Mouse (Mus musculus) brain, embryonic 14.5 days (tissue): Measurements from ENCODE around the gene Gm21964. TPM values are rescaled to one million over a fixed set of nuclear protein-coding genes. Genes with fewer than 3 reads are reported as not detected.

Source experiments
- DNase-seq: peaks from one replicate; pipeline ENCODE4 v3.0.0-alpha.2; 2011; ENCODE audit warnings: low read depth
- CTCF ChIP-seq: fragments of 200-500 bp; IDR thresholded peaks from 2 replicates; pipeline ENCODE4 v1.5.1; 2012; ENCODE audit warnings: inconsistent platforms, mild to moderate bottlenecking, moderate library complexity, borderline replicate concordance; ENCODE audit not compliant: insufficient read depth, insufficient read length; ENCODE audit errors: extremely low read depth
- POLR2A ChIP-seq: fragments of 200-500 bp; IDR thresholded peaks from 2 replicates; pipeline ENCODE4 v1.6.1; 2012; ENCODE audit warnings: mild to moderate bottlenecking, inconsistent platforms, borderline replicate concordance; ENCODE audit not compliant: poor library complexity, insufficient read depth, insufficient read length, severe bottlenecking; ENCODE audit errors: extremely low read depth
- polyA plus RNA-seq: library from polyadenylated mRNA; depleted of rRNA; stranded (reverse); fragments of >200 nt; gene quantifications from 2 replicates; pipeline ENCODE4 v1.2.3, GENCODE M21; 2012; rRNA removed

Gene Gm21964
- polyA plus RNA-seq, result not detected in 2 replicates

DNA sequence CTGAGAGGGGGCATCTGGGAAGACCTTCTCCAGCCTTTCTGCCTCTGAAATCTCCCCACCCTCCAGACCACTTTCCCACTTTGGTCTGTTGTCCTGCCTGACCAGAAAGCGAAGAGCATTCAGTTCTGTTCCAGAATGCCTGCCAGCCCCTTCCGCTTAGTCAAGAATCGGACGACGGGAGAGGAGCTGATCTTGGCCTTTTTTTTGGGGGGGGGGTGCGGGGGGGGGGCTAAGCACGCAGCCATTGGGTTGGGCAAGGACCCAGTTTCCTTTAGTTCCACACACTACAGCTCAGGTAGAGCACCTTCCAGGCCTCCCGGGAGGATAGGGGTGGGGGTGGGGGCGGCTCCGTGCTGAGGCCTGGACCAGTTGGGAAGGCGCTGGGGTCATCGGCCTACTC lies at the start of gene Gm21964:
TSS of gene Gm21964 (plus strand) at position 301 of the 400 bp plus-strand sequence.
- no peak for TF ChIP-seq CTCF
- TF ChIP-seq POLR2A, result no peak
- no peak for DNase-seq

DNA sequence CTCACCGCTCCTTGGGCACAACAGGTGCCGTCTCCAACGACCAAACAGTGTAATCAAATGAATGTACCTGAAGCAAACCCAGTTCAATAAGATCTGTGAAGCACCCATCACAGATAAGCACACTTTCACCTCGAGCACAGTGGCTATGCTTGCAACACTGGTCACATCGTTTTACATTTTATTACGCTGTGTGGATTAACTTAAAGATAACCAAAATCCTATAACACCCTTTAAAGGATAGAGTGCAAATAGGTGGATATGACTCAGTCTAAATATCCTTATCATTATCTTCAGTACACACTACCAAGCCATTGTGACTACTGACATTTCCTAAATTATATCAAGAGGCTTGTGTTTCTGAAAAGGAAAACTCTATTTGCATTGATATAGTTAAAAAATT lies 49.8 kb upstream of the Gm21964 start:
- DNase-seq, result no peak
- TF ChIP-seq POLR2A (no peak), CTCF (no peak)

DNA sequence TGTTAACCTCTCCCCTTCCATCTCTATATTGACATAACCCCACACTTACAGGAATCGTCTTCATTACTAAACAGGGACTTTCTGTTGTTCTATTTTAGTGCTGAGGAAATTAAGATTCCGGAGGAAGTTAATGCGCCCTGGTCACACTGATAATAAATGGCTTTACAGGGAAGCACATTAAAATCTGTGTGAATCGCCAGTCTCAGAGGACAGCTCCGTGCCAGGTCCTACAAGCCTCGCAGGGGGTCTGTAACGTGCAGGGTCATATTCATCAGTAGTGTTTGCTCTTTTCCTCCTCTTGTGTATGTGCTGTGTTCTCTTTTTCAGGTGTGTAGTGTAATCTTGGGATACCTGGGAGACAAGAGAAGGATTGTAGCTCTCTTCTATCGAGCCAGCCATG lies 42.8 kb upstream of the Gm21964 start:
- TF ChIP-seq POLR2A, result no peak
- no peak for TF ChIP-seq CTCF
- DNase-seq, result no peak

DNA sequence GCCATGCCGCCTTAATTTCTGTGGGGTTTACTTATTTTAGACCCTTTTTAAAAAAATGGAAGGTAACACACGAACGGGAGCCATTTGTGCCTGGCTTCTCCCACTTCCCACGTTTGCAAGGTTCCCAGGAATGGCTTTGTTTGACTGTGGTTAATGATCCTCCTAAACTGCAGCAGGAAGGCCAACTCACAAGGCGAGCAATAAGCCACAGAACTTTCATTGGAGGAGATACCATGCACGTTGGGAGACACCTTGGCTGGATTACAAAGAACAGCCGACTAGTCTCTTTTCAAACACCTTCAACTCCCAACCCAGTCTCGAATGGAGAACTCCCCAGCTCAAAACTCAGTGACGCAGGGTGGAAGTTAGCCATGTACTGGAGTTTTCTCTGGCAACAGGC lies 36.8 kb upstream of the Gm21964 start:
- TF ChIP-seq CTCF, result no peak
- TF ChIP-seq POLR2A, result no peak
- no peak for DNase-seq

DNA sequence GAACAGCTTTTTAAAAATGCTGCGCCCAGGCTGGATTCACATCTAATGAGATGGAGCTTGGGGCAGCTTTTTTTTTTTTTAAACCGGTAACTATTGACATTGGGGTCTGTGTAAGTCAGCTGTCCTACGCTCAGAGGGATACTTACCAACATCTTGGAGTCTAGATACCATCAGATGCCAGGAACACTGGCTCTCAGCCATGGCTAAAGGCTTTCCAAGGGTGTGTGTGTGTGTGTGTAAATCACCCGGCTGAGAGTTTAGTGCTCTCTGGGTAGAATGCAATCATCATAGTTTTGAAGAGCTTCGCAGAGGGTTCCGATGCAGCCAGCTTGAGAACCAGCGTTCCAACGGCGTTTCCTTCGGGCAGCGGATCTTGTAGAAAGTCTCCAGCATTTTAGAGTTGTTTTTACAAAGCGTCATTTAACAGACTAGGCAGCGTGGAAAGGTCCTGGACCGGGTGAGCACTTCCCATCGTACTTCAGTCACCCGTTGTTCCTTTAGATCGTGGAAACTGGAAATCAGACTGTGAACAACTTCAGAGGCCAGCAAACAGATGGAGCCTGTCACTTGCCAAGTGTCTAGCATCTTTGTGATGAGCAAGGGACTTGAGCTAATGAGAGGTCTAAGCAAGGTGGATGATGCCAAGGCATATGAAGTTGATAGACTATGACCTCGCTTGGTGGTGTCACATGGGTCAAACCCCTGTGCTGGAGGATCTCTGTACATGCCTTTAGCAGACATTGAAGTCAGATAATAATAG lies 36.2 kb upstream of the Gm21964 start:
- DNase-seq, result peak; percentile 32

DNA sequence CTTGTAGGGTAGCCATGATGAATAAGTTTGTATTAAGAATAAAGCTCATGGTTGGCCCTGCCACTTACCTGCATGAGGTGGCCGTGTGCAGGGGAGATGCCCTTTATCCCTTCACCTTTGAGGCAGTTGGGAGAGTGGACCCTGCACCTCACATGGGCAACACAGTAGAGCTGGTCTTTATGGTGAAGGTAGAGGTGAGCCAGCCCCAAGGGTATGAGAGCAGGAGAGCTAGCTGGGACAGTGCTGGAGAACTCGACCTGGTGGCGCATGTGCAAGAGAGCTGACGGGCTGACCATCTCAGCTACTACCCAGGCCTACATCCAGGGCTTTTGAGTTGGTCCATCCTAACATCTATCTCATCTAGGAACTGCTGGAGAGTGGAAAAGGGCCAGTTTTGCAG lies 35.3 kb upstream of the Gm21964 start:
- no peak for DNase-seq
- TF ChIP-seq CTCF (no peak), POLR2A (no peak)

More for the DNA sequence above, 36.2 kb upstream of the Gm21964 start:
- TF ChIP-seq POLR2A (no peak), CTCF (no peak)

DNA sequence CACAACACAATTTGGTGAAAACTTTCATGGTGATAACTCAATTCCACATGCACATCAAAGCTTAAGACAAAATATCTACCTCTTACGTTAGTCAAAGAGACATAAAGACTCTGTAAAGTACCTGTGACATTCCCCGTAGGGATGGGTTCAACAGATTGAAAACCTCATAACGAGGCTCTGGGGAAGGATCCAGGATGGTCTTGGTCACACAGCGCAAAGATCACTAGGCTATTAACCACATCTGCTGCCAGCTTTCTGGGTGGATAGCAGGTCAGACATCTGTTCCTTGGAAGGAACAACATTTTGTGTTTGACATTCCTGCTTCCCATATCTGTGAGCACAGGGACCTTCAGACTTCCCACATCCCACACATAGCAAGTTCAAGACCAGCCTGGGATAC lies 31.3 kb upstream of the Gm21964 start:
- no peak for TF ChIP-seq CTCF
- no peak for TF ChIP-seq POLR2A

DNA sequence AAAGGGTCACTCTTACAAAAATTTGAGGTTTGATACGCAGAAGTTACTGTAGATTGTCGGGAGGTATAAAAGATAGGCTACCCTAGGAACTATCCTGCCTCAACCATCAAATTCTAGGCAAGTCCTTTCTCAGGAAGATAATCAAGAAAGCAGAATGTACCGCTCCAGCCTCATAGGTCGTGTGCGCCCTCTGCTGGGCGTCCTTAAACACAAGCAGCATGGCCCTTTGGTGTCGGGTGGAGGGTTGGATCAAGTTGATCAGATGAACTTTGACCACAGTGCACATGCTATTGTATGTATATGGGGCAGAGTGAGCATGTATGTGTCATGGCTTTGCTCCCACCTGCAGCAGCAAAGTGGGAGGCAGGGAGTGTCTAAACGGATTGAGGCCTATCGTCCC lies 29.4 kb upstream of the Gm21964 start:
- TF ChIP-seq CTCF, result peak; percentile 94
- TF ChIP-seq POLR2A, result no peak
- DNase-seq, result peak; percentile 87

More for the DNA sequence above, 31.3 kb upstream of the Gm21964 start:
- no peak for DNase-seq

DNA sequence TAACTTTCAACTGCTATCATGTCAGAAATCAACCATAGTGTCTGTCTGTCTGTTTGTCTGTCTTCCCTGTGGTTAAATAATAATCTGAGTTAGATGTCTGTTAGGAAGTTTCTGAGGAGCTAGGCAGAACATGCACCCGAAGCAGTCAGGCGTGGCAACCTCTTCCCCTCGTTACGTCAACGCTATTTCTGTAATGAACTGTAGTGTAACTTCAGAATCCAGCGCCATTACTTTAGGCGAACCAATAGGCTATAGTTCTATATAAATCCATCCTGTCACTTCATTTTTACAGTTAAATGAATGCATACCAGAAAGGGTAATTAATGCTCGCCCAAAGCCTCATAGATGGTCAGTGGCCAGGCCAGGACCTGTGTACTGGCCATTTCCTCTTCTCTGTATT lies 26.5 kb upstream of the Gm21964 start:
- DNase-seq, result no peak
- TF ChIP-seq POLR2A (no peak), CTCF (no peak)

DNA sequence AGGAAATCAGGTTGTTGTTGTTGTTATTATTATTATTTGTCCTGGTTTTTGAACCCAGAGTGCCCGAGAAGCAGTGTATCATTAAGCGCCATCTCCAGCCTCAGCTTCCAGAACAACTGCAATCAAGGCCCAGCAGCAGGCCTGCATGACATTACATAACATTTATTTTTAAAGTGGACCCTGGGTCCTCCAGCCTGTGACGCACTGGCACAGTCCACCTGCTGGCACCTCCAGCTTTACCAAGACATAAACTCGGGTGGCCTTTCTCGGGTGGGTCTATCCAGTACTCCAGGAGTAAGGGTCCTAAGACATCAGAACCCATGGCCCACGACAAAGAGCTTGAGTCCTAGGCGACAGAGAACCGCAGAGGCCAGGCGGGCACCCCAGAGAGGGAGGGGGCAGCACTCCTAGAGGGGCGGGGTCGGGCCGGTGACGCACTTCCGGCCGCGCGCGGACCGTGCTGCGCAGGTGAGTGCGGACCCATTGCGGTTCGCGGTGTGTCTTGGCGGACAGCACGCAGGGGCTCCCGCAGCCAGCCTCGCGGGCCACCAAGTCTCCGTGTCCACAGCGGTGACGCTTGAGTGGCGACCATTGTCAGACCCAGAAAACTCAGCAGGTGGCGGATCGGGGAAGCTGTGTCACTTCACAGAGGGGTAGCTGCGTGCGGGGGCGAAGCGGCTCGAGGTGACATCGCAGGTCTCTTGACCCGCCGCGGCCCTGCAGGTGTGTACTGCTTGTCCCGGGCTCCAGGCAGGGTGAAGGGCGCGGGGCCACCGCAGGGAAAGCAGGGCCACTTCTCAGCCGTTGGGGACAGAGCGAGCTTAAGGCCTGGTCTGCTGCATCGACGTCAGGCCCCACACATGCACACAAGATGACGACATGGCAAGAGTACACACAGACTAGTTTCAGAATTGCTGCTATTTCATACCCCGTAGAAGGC lies 21.5 kb upstream of the Gm21964 start, which contains the start of gene Zfp612:
TSS of gene Zfp612 (plus strand) at position 465 of the 940 bp plus-strand sequence.
- TF ChIP-seq CTCF (no peak), POLR2A (peak; percentile 91)

DNA sequence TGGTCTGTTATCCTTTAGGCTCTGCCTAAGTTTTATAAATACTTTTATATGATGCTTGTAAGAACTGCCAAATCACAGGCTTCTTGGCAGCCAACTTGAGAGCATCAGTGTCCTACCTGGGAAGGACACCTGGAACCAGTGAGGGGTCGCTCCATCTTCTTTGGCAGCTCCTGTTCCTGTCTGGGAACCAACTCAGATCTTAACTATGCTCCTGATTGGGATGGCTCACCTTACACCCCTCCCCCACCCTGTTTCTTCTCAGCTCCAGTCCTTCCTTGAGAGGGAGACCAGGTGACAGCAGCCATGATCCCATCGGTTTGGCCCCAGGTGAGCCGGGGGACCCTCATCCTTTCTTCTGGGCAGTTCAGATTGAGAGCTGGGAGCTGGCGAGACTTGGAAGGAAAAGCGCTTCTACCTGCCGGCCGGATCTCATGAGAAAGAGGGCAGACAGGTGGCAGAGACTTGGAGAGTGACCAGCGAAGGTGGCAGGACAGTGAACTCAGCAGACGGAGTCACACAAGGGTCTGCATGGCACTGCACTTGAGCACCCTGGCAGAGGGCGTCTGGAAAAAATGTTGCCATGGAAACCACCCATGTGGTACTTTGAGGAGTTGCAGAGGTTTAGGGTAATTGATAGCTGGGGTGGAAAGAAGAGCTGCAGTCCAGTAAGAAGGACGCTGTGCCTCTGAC lies 18.4 kb upstream of the Gm21964 start:
- TF ChIP-seq POLR2A (no peak), CTCF (no peak)
- DNase-seq, result no peak

More for the DNA sequence above, 21.5 kb upstream of the Gm21964 start, which contains the start of gene Zfp612:
- DNase-seq, result peak; percentile 85
